Mouse (Mus musculus) heart, postnatal 14 days (tissue): ENCODE results near the gene Dab1. TPM values are rescaled to one million over a fixed set of nuclear protein-coding genes. Genes with fewer than 3 reads are reported as not detected.

Experiments used
- DNase-seq, 2 experiments: peaks; one replicate each; pipeline ENCODE4 v3.0.0; 2021 to 2022
- intact Hi-C: fragments of 180-260 bp; cut with DNase I; formaldehyde crosslinking; loops from one replicate; pipeline ENCODE4 v1.15.1; 2025
- total RNA-seq, 2 experiments: library from RNA; stranded (reverse); gene quantifications; 2 replicates each; pipeline ENCODE4 v1.2.3; 2021

Gene Dab1
- total RNA-seq, 2 experiments from 2014 or later, result 0.17 TPM; not detected in 1

- intact Hi-C loops, result no loop called here
- DNase-seq, result no peak
Measured at GRCm38 (mm10) chr4:103796416-103796815, 177.3 kb downstream of the Dab1 start.

GRCm38 (mm10) chr4:103802439-103802838, 183.3 kb downstream of the Dab1 start:
- no peak for DNase-seq
- intact Hi-C loops, result no loop called here

GRCm38 (mm10) chr4:103804461-103804860, 185.3 kb downstream of the Dab1 start:
- intact Hi-C loops, result no loop called here

GRCm38 (mm10) chr4:103822669-103823068, 203.5 kb downstream of the Dab1 start:
- DNase-seq, result no peak
- intact Hi-C loops, result no loop called here

More at GRCm38 (mm10) chr4:103804461-103804860, 185.3 kb downstream of the Dab1 start:
- DNase-seq, result no peak

GRCm38 (mm10) chr4:103838377-103838776, 219.2 kb downstream of the Dab1 start:
- DNase-seq, result no peak
- intact Hi-C loops, result no loop called here

- DNase-seq, result no peak
- intact Hi-C loops, result no loop called here
Measured at GRCm38 (mm10) chr4:103839541-103839940, 220.4 kb downstream of the Dab1 start.

- intact Hi-C loops, result no loop called here
- no peak for DNase-seq
Measured at GRCm38 (mm10) chr4:103841126-103841525, 222.0 kb downstream of the Dab1 start.

- intact Hi-C loops, result no loop called here
- DNase-seq, result no peak
Measured at GRCm38 (mm10) chr4:103844635-103845034, 225.5 kb downstream of the Dab1 start.

GRCm38 (mm10) chr4:103857173-103857572, 238.0 kb downstream of the Dab1 start:
- no peak for DNase-seq
- intact Hi-C loops, result no loop called here

- peak; percentile 11 to 34 for DNase-seq
Measured at GRCm38 (mm10) chr4:103875564-103875963, 256.4 kb downstream of the Dab1 start.

GRCm38 (mm10) chr4:103878841-103879240, 259.7 kb downstream of the Dab1 start:
- intact Hi-C loops, result no loop called here
- no peak for DNase-seq

More at GRCm38 (mm10) chr4:103875564-103875963, 256.4 kb downstream of the Dab1 start:
- intact Hi-C loops, result no loop called here

GRCm38 (mm10) chr4:103881641-103882040, 262.5 kb downstream of the Dab1 start:
- intact Hi-C loops, result no loop called here
- no peak for DNase-seq

GRCm38 (mm10) chr4:103888086-103888485, 268.9 kb downstream of the Dab1 start:
- intact Hi-C loops, result no loop called here
- DNase-seq, result no peak

GRCm38 (mm10) chr4:103889110-103889509, 270.0 kb downstream of the Dab1 start:
- intact Hi-C loops, result no loop called here
- DNase-seq, result no peak

- intact Hi-C loops, result no loop called here
Measured at GRCm38 (mm10) chr4:103896806-103897205, 277.6 kb downstream of the Dab1 start.

GRCm38 (mm10) chr4:103897702-103898101, 278.5 kb downstream of the Dab1 start:
- intact Hi-C loops, result no loop called here

More at GRCm38 (mm10) chr4:103896806-103897205, 277.6 kb downstream of the Dab1 start:
- DNase-seq, result no peak

GRCm38 (mm10) chr4:103911441-103911840, 292.3 kb downstream of the Dab1 start:
- intact Hi-C loops, result no loop called here
- DNase-seq, result no peak

More at GRCm38 (mm10) chr4:103897702-103898101, 278.5 kb downstream of the Dab1 start:
- DNase-seq, result no peak

GRCm38 (mm10) chr4:103912071-103912470, 292.9 kb downstream of the Dab1 start:
- DNase-seq, result no peak
- intact Hi-C loops, result no loop called here

GRCm38 (mm10) chr4:103922431-103922931, 303.3 kb downstream of the Dab1 start:
- no peak for DNase-seq
- intact Hi-C loops, result no loop called here

- intact Hi-C loops, result no loop called here
- DNase-seq, result peak; percentile 7 to 12
Measured at GRCm38 (mm10) chr4:103926682-103927081, 307.5 kb downstream of the Dab1 start.

GRCm38 (mm10) chr4:103929631-103930030, 310.5 kb downstream of the Dab1 start:
- no peak for DNase-seq
- intact Hi-C loops, result no loop called here

GRCm38 (mm10) chr4:103934364-103934763, 315.2 kb downstream of the Dab1 start:
- intact Hi-C loops, result no loop called here
- no peak for DNase-seq

GRCm38 (mm10) chr4:103948255-103948654, 329.1 kb downstream of the Dab1 start:
- intact Hi-C loops, result no loop called here
- no peak for DNase-seq
